Mouse (Mus musculus) left cerebral cortex, adult 2 months (tissue): ENCODE results near the gene Gfer. TPM values are rescaled to one million over a fixed set of nuclear protein-coding genes. Genes with fewer than 3 reads are reported as not detected.
"Not testable (repeated sequence)": the region's sequence is repeated elsewhere in the genome, so short reads cannot be mapped to it uniquely, and the experiment has no call there.

Experiments used
- DNase-seq, 2 experiments: peaks; one replicate each; pipeline ENCODE4 v3.0.0; 2021 to 2022; ENCODE audit warnings: low spot score in 2 of 2, mixed read lengths in 1 of 2; ENCODE audit errors: extremely low spot score in 1 of 2
- H3K27ac ChIP-seq: fragments of 200-600 bp; 2 replicates; pipeline ENCODE4 v1.8.1; 2022
- H3K4me3 ChIP-seq: fragments of 200-600 bp; 2 replicates; pipeline ENCODE4 v1.8.1; 2022
- CTCF ChIP-seq: fragments of 200-600 bp; IDR thresholded peaks from 2 replicates; pipeline ENCODE4 v1.8.1; 2022; ENCODE audit warnings: antibody characterized with exemption, mild to moderate bottlenecking, moderate library complexity
- intact Hi-C: fragments of 180-260 bp; cut with DNase I; formaldehyde crosslinking; loops from one replicate; pipeline ENCODE4 v1.15.1; 2025
- total RNA-seq, 2 experiments: library from RNA; stranded (reverse); gene quantifications; 2 replicates each; pipeline ENCODE4 v1.2.3; 2021

Gfer gene
- total RNA-seq, 2 experiments from 2014 or later, result 20.0 to 23.2 TPM

GRCm38 (mm10) chr17:24719494-24720222 is 23.7 kb upstream of the Gfer start:
- Histone ChIP-seq H3K27ac (peak overlapping the region; percentile 88), H3K4me3 (peak overlapping the region; percentile 77)
- no peak; the same call in 1 of the 2 replicates for TF ChIP-seq CTCF
- intact Hi-C loops, result no loop called here
- peak; percentile 98 to 99 for DNase-seq

- peak overlapping the region; percentile 77 for H3K4me3 ChIP-seq
- H3K27ac ChIP-seq, intact Hi-C loops: not testable (repeated sequence)
These were observed 23.0 kb upstream of the Gfer start for GRCm38 (mm10) chr17:24718938-24719337.

GRCm38 (mm10) chr17:24717943-24718342 is 22.0 kb upstream of the Gfer start, which contains the start of the genes Rnf151 and Rps2:
Gene Rnf151 (minus strand): TSS chr17:24718063.
Gene Rps2 (plus strand): TSS chr17:24718116.
- intact Hi-C loops, result no loop called here
- no peak for DNase-seq
- Histone ChIP-seq H3K27ac (no peak within 1 kb of the TSS), H3K4me3 (peak within 1 kb of the TSS; percentile 77; the same call in 1 of the 2 replicates)
- TF ChIP-seq CTCF, result no peak

More at GRCm38 (mm10) chr17:24718938-24719337, 23.0 kb upstream of the Gfer start:
- TF ChIP-seq CTCF, result peak; percentile 3
- not testable (repeated sequence) for DNase-seq

- DNase-seq, result no peak
- no peak overlapping the region for H3K4me3 ChIP-seq
- no peak overlapping the region for H3K27ac ChIP-seq
- intact Hi-C loops, result no loop called here
- TF ChIP-seq CTCF, result no peak
These were observed 20.3 kb upstream of the Gfer start for GRCm38 (mm10) chr17:24716166-24716682.

- intact Hi-C loops, result no loop called here
- no peak for TF ChIP-seq CTCF
These were observed 19.6 kb upstream of the Gfer start for GRCm38 (mm10) chr17:24715556-24715955.

GRCm38 (mm10) chr17:24708646-24709045 is 12.7 kb upstream of the Gfer start:
- H3K27ac ChIP-seq, result no peak overlapping the region
- TF ChIP-seq CTCF, result peak; percentile 60
- H3K4me3 ChIP-seq, result no peak overlapping the region
- no peak for DNase-seq
- intact Hi-C loops, result no loop called here

More at GRCm38 (mm10) chr17:24715556-24715955, 19.6 kb upstream of the Gfer start:
- DNase-seq, result no peak
- Histone ChIP-seq H3K27ac (no peak overlapping the region), H3K4me3 (no peak overlapping the region)

- intact Hi-C loops, result no loop called here
- DNase-seq, result no peak
- TF ChIP-seq CTCF, result no peak
- Histone ChIP-seq H3K4me3 (peak overlapping the region; percentile 94), H3K27ac (peak overlapping the region; percentile 65)
These were observed 12.0 kb upstream of the Gfer start for GRCm38 (mm10) chr17:24707801-24708425.

GRCm38 (mm10) chr17:24706982-24707800 is 11.2 kb upstream of the Gfer start, which contains the start of gene Tbl3:
Gene Tbl3 (minus strand): TSS chr17:24707660.
- H3K27ac ChIP-seq, result peak within 1 kb of the TSS; percentile 65
- intact Hi-C loops, result no loop called here
- peak within 1 kb of the TSS; percentile 94 for H3K4me3 ChIP-seq
- peak; percentile 93 to 98 for DNase-seq
- no peak for TF ChIP-seq CTCF

GRCm38 (mm10) chr17:24705821-24706220 is 9.9 kb upstream of the Gfer start:
- Histone ChIP-seq H3K4me3 (no peak overlapping the region), H3K27ac (no peak overlapping the region)
- TF ChIP-seq CTCF, result no peak
- intact Hi-C loops, result no loop called here
- DNase-seq, result no peak

- intact Hi-C loops, result no loop called here
These were observed 5.3 kb upstream of the Gfer start for GRCm38 (mm10) chr17:24701251-24701650.

GRCm38 (mm10) chr17:24699473-24699872 is 3.5 kb upstream of the Gfer start:
- no peak overlapping the region for H3K4me3 ChIP-seq
- H3K27ac ChIP-seq, result no peak overlapping the region
- DNase-seq, result no peak
- TF ChIP-seq CTCF, result no peak
- intact Hi-C loops, result no loop called here

More at GRCm38 (mm10) chr17:24701251-24701650, 5.3 kb upstream of the Gfer start:
- no peak for TF ChIP-seq CTCF
- DNase-seq, result no peak
- Histone ChIP-seq H3K27ac (no peak overlapping the region), H3K4me3 (no peak overlapping the region)
